Mouse (Mus musculus): Measurements from ENCODE around the gene Olfr623.

GRCm38 (mm10) chr7:103663598-103663997 is at the start of gene Olfr623:
- TF ChIP-seq CTCF (IDR thresholded peaks at IDR 0.05; ENCODE audit: low read depth): no peak
- TF ChIP-seq EP300 (optimal IDR thresholded peaks at IDR 0.05): no peak
